Mouse (Mus musculus) cerebellum, adult 18-20 months (tissue): Measurements from ENCODE around the gene Rnf149.

ENCODE experiments used
- DNase-seq, 2 experiments: peaks; one replicate each; pipeline ENCODE4 v3.0.0; 2021

Gene Rnf149

DNA sequence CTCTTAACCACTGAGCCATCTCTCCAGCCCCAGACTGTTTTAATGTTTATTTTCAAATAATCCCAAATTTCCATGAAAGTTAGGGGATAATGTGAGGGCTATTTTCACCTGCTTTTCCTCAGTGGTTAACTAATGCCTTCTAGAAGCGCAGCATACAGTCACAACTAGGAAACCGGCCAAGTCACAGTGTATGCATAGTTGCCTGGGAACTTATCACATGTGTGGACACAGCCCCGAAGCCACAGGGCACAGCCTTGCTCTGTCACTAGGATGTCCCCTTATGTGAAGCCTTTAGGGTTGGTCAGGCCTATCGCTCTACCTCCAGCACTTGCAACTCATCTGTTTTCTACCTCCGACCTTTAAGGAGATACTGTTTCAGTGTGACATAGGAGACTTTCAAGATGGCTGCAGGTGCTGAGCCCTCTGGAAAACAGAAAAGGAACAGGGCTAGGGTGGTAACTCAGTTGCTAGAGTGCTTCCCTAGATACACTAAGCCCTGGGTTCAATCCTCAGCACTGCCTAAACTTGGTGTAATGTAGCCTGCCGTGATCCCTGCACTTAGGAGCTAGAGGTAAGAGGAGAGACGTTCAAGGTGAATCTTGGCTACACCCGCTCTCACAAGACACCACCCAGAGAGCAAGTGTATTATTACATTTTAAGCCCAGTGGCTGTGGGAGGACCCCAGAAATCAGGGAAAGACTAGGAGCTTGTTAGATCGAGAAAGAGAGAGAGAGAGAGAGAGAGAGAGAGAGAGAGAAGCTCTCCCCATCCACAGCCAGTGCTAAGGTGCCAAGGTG is 50.6 kb downstream of the Rnf149 start:
- no peak for DNase-seq

- DNase-seq, result no peak
Observed at GRCm38 (mm10) chr1:39525763-39526162, 51.4 kb downstream of the Rnf149 start.

- peak; percentile 44 to 59 for DNase-seq
Observed at GRCm38 (mm10) chr1:39522519-39522918, 54.7 kb downstream of the Rnf149 start.

GRCm38 (mm10) chr1:39521326-39521725 is 55.9 kb downstream of the Rnf149 start:
- no peak for DNase-seq

DNA sequence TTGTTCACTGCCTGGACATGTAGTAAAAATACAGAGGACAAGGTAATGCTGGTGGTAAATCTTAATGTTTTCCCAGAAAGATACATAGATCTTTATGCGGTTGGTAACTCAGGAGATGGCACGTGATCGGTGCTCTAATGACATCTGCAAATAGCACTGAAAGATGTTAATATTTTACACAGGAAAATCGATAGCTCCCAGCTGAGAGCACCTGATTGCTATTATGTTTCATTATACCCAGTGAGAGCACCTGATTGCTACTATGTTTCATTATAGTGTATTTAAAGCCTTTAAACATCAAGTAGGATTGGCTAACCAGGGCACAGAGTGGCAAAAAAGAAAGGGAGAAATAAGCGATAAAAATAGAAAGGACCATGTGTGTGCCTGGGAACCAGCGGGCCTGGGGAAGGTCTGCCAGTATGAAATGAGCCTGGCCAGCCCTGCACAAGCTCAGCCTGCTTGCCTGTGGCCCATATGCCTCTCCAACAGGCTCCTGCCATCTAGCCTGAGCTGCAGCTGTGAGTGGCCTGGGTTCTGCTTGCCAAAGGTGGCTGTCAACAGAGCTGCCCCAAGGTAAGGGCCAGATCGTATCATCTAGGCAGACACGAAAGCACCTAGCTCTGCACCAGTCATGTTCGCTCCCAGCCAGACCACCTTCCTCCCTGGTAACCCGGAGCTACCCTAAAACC is 61.8 kb downstream of the Rnf149 start:
- peak; percentile 72 to 82 for DNase-seq

DNA sequence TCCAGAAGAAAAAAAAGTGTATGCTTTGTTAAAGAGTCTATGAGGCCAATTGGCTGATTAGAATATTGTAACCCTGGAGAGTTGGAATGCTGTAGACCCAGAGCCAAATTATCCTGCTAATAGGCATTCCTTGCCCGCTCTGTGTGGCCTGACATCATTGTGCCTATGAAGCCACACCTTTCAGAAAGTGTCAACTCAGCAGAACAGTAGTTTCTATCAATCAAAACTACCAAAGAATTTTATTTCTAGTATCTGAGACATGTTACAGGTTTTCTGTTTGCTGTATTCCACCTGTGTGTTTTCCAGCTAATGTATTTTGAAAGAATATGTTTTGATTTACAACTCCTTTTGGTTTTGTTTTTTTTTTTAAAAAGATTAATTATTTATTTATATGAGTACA is 65.0 kb downstream of the Rnf149 start:
- no peak for DNase-seq

- DNase-seq, result no peak
Observed at GRCm38 (mm10) chr1:39511775-39512174, 65.4 kb downstream of the Rnf149 start.

- no peak for DNase-seq
Observed at GRCm38 (mm10) chr1:39505600-39505999, 71.6 kb downstream of the Rnf149 start.

DNA sequence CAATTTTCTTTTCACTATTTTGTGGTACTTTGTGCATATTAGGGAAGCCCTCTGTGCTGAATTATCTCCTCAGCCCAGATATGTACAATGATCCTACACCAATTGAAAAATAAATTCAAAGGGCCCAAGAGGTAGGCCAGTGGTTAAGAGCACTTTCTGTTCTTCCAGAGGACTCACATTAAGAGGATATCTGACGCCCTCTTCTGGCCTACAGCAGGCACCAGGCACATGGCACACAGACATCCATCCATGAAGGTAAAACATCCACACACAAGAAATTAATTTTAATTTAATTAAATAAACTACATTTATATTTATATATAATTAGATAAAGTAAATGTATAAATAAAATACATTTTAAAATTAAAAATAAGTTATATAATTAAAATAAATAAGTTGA is 72.9 kb downstream of the Rnf149 start:
- peak; percentile 46 to 47 for DNase-seq

DNA sequence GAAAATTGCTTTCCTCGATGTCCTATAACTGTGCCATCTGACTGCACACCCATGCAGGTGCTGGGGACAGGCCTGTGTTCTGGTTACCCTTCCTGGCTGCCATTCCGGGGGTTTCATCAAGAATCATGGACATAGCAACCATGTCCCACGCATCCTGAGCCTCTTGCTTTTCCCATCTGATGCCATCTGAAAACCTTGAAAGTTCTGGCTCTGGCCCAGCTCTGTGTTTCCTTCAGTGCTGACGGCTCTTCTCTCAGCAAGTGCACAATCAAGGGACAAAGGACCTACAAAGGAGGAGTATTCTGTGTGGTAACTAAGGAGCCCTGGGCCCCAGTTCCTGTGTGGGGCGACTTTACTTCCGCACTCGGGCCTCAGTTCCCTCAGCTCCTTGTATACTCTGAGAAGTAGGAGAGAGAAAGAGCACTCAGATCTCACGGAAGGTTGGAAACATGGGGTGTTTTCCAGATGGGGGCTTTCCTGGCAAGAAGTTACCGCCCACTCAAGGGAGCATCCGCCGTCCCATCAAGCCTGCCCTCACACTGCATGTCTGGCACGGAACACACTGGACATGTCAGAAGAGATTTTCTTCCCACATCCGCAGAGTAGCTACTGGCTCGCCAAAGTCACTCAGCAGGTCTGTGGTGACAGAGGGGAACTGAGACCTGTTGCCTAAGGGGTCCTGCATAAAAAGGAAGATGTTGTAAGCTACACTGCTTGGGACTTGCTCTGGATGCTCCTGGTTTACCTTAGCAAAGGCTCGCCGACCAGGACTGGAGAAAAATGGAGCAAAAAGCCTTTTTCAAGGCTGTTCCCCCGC is 74.2 kb downstream of the Rnf149 start:
- DNase-seq, result no peak
